Mouse (Mus musculus) hindbrain, embryonic 12.5 days (tissue): ENCODE measurements around the gene Car3. TPM values are rescaled to one million over a fixed set of nuclear protein-coding genes. Genes with fewer than 3 reads are reported as not detected.
"Not testable (repeated sequence)": the region's sequence is repeated elsewhere in the genome, so short reads cannot be mapped to it uniquely, and the experiment has no call there.

Experiments used
- ATAC-seq: fragments of 200-750 bp; cut with Nextera tagmentation; 2 replicates; pipeline ENCODE4 v1.8.0; 2017; ENCODE audit warnings: moderate TSS enrichment; ENCODE audit not compliant: low FRiP score
- H3K27ac ChIP-seq: fragments of 300-500 bp; sonication (generic); 2 replicates; pipeline ENCODE4 v1.5.1; 2016; ENCODE audit warnings: mild to moderate bottlenecking
- H3K27me3 ChIP-seq: fragments of 300-500 bp; sonication (generic); 2 replicates; pipeline ENCODE4 v1.6.1; 2016; ENCODE audit warnings: mild to moderate bottlenecking
- H3K36me3 ChIP-seq: fragments of 300-500 bp; sonication (generic); 2 replicates; pipeline ENCODE4 v1.6.1; 2016; ENCODE audit warnings: mild to moderate bottlenecking
- H3K4me1 ChIP-seq: fragments of 300-500 bp; sonication (generic); 2 replicates; pipeline ENCODE4 v1.6.1; 2016
- H3K4me2 ChIP-seq: fragments of 300-500 bp; sonication (generic); replicated peaks from 2 replicates; pipeline ENCODE4 v1.6.1; 2016; ENCODE audit warnings: mild to moderate bottlenecking
- H3K4me3 ChIP-seq: fragments of 300-500 bp; sonication (generic); 2 replicates; pipeline ENCODE4 v1.5.1; 2016; ENCODE audit warnings: mild to moderate bottlenecking
- H3K9ac ChIP-seq: fragments of 300-500 bp; sonication (generic); 2 replicates; pipeline ENCODE4 v1.6.1; 2016; ENCODE audit warnings: mild to moderate bottlenecking, moderate library complexity
- H3K9me3 ChIP-seq: fragments of 300-500 bp; sonication (generic); replicated peaks from 2 replicates; pipeline ENCODE4 v1.6.1; 2016; ENCODE audit warnings: mild to moderate bottlenecking
- WGBS: fragments of 180-500 bp; shearing (Covaris S2); methylation state at CpG from one replicate; pipeline ENCODE4 v1.1.7; 2016; 5-methylcytosine and 5-hydroxymethylcytosine counted together
- polyA plus RNA-seq: library from polyadenylated mRNA; unstranded; fragments of >200 nt; fragmentation: Nextera tagmentation; extraction: Ambion mirVana; gene quantifications from 2 replicates; pipeline ENCODE4 v1.2.1, GENCODE M21; 2016

The Car3 gene
- polyA plus RNA-seq = 3.7 and 5.8 TPM in 2 replicates

GRCm38 (mm10) chr3:14863022-14863711 lies at the start of gene Car3:
Car3 (plus strand) TSS chr3:14863512.
- no peaks in the 10 kb centered on the region for H3K36me3 ChIP-seq
- 3% methylated on average over 18 of the region's 18 CpGs for WGBS
- no peaks in the 10 kb centered on the region for H3K9me3 ChIP-seq
- ATAC-seq = peak; percentile 91
- H3K27ac ChIP-seq = no peak within 1 kb of the TSS
- peak within 1 kb of the TSS; percentile 53 for H3K9ac ChIP-seq
- H3K4me1 ChIP-seq = 0 out of 2 replicates have a peak, but pooled peaks cover 8% of the 10 kb centered on the region
- no peaks in the 10 kb centered on the region for H3K27me3 ChIP-seq
- H3K4me3 ChIP-seq = peak within 1 kb of the TSS; percentile 41
- peak within 1 kb of the TSS; percentile 77 for H3K4me2 ChIP-seq

GRCm38 (mm10) chr3:14815396-14815795 lies 47.9 kb upstream of the Car3 start:
- not testable (repeated sequence) for H3K4me1 ChIP-seq, ATAC-seq, H3K27ac ChIP-seq, H3K36me3 ChIP-seq, H3K27me3 ChIP-seq, H3K4me3 ChIP-seq, H3K9ac ChIP-seq, H3K9me3 ChIP-seq, H3K4me2 ChIP-seq
- 87% methylated on average over 1 of the region's 1 CpGs for WGBS

GRCm38 (mm10) chr3:14819844-14820504 lies 43.3 kb upstream of the Car3 start:
- no peak overlapping the region for H3K27ac ChIP-seq
- H3K36me3 ChIP-seq = no peaks in the 10 kb centered on the region
- no peak overlapping the region for H3K4me2 ChIP-seq
- no peak overlapping the region for H3K9ac ChIP-seq
- no peak for ATAC-seq
- no peaks in the 10 kb centered on the region for H3K27me3 ChIP-seq
- no peaks in the 10 kb centered on the region for H3K4me1 ChIP-seq
- no peaks in the 10 kb centered on the region for H3K9me3 ChIP-seq
- 74% methylated on average over 1 of the region's 1 CpGs for WGBS
- H3K4me3 ChIP-seq = no peak overlapping the region

- Histone ChIP-seq H3K27me3 (no peaks in the 10 kb centered on the region), H3K9ac (no peak overlapping the region), H3K4me2 (no peak overlapping the region), H3K9me3 (no peaks in the 10 kb centered on the region), H3K4me3 (no peak overlapping the region), H3K27ac (no peak overlapping the region), H3K36me3 (no peaks in the 10 kb centered on the region), H3K4me1 (no peaks in the 10 kb centered on the region)
- no peak for ATAC-seq
Measured at GRCm38 (mm10) chr3:14828896-14829295, 34.4 kb upstream of the Car3 start.

- Histone ChIP-seq H3K36me3 (no peaks in the 10 kb centered on the region), H3K4me3 (no peak overlapping the region), H3K9me3 (no peaks in the 10 kb centered on the region), H3K4me2 (no peak overlapping the region), H3K27me3 (no peaks in the 10 kb centered on the region), H3K4me1 (no peaks in the 10 kb centered on the region), H3K27ac (no peak overlapping the region), H3K9ac (no peak overlapping the region)
- no peak for ATAC-seq
- WGBS = 86% methylated on average over 5 of the region's 5 CpGs
Measured at GRCm38 (mm10) chr3:14831219-14831835, 32.0 kb upstream of the Car3 start.

- Histone ChIP-seq H3K36me3 (no peaks in the 10 kb centered on the region), H3K4me2 (no peak overlapping the region), H3K9me3 (no peaks in the 10 kb centered on the region), H3K4me3 (no peak overlapping the region), H3K9ac (no peak overlapping the region), H3K27ac (no peak overlapping the region), H3K27me3 (no peaks in the 10 kb centered on the region), H3K4me1 (no peaks in the 10 kb centered on the region)
- no peak for ATAC-seq
Measured at GRCm38 (mm10) chr3:14832766-14833165, 30.5 kb upstream of the Car3 start.

- Histone ChIP-seq H3K4me3 (no peak overlapping the region), H3K36me3 (no peaks in the 10 kb centered on the region), H3K27me3 (no peaks in the 10 kb centered on the region), H3K9ac (no peak overlapping the region), H3K27ac (no peak overlapping the region), H3K4me1 (no peaks in the 10 kb centered on the region), H3K9me3 (no peaks in the 10 kb centered on the region), H3K4me2 (no peak overlapping the region)
- 94% methylated on average over 1 of the region's 1 CpGs for WGBS
- no peak for ATAC-seq
Measured at GRCm38 (mm10) chr3:14838936-14839335, 24.4 kb upstream of the Car3 start.

GRCm38 (mm10) chr3:14839466-14840118 lies 23.7 kb upstream of the Car3 start:
- no peak overlapping the region for H3K4me3 ChIP-seq
- H3K4me1 ChIP-seq = no peaks in the 10 kb centered on the region
- no peaks in the 10 kb centered on the region for H3K9me3 ChIP-seq
- no peaks in the 10 kb centered on the region for H3K36me3 ChIP-seq
- H3K9ac ChIP-seq = no peak overlapping the region
- H3K27ac ChIP-seq = no peak overlapping the region
- H3K27me3 ChIP-seq = no peaks in the 10 kb centered on the region
- H3K4me2 ChIP-seq = no peak overlapping the region
- no peak for ATAC-seq
- WGBS = 79% methylated on average over 3 of the region's 3 CpGs

- no peak overlapping the region for H3K4me3 ChIP-seq
- no peaks in the 10 kb centered on the region for H3K36me3 ChIP-seq
- H3K27ac ChIP-seq = no peak overlapping the region
- H3K4me2 ChIP-seq = no peak overlapping the region
- no peaks in the 10 kb centered on the region for H3K27me3 ChIP-seq
- ATAC-seq = no peak
- 87% methylated on average over 2 of the region's 2 CpGs for WGBS
- no peak overlapping the region for H3K9ac ChIP-seq
- no peaks in the 10 kb centered on the region for H3K9me3 ChIP-seq
- no peaks in the 10 kb centered on the region for H3K4me1 ChIP-seq
Measured at GRCm38 (mm10) chr3:14848587-14849254, 14.6 kb upstream of the Car3 start.

- Histone ChIP-seq H3K9me3 (no peaks in the 10 kb centered on the region), H3K27ac (no peak overlapping the region), H3K27me3 (no peaks in the 10 kb centered on the region), H3K4me3 (no peak overlapping the region), H3K9ac (no peak overlapping the region), H3K4me1 (no peaks in the 10 kb centered on the region), H3K36me3 (no peaks in the 10 kb centered on the region), H3K4me2 (no peak overlapping the region)
- 80% methylated on average over 5 of the region's 5 CpGs for WGBS
- no peak for ATAC-seq
Measured at GRCm38 (mm10) chr3:14853966-14854365, 9.3 kb upstream of the Car3 start.

- H3K9me3 ChIP-seq = no peaks in the 10 kb centered on the region
- WGBS = 80% methylated on average over 1 of the region's 1 CpGs
- no peak overlapping the region for H3K4me2 ChIP-seq
- H3K36me3 ChIP-seq = no peaks in the 10 kb centered on the region
- no peak overlapping the region for H3K4me3 ChIP-seq
- no peak for ATAC-seq
- no peaks in the 10 kb centered on the region for H3K27me3 ChIP-seq
- no peak overlapping the region for H3K27ac ChIP-seq
- H3K9ac ChIP-seq = no peak overlapping the region
- H3K4me1 ChIP-seq = no peaks in the 10 kb centered on the region
Measured at GRCm38 (mm10) chr3:14854446-14854845, 8.9 kb upstream of the Car3 start.

GRCm38 (mm10) chr3:14857874-14858273 lies 5.4 kb upstream of the Car3 start:
- Histone ChIP-seq H3K9me3 (no peaks in the 10 kb centered on the region), H3K36me3 (no peaks in the 10 kb centered on the region), H3K9ac (no peak overlapping the region), H3K4me2 (no peak overlapping the region), H3K4me1 (0 out of 2 replicates have a peak, but pooled peaks cover 2% of the 10 kb centered on the region), H3K4me3 (no peak overlapping the region), H3K27ac (no peak overlapping the region), H3K27me3 (no peaks in the 10 kb centered on the region)
- 87% methylated on average over 3 of the region's 3 CpGs for WGBS
- ATAC-seq = no peak
